Mouse (Mus musculus) kidney, embryonic 16.5 days (tissue): ENCODE results near the gene 4930558C23Rik. TPM values are rescaled to one million over a fixed set of nuclear protein-coding genes. Genes with fewer than 3 reads are reported as not detected.
A peak's percentile ranks its signal among the peaks of the same experiment; 100 is the strongest.
"Not testable (repeated sequence)": the region's sequence is repeated elsewhere in the genome, so short reads cannot be mapped to it uniquely, and the experiment has no call there.

Experiments
- ATAC-seq: fragments of 200-750 bp; cut with Nextera tagmentation; 2 replicates; pipeline ENCODE4 v1.8.0; 2017; ENCODE audit warnings: moderate TSS enrichment; ENCODE audit not compliant: low FRiP score, low TSS enrichment
- H3K27ac ChIP-seq: fragments of 300-500 bp; sonication (generic); 2 replicates; pipeline ENCODE4 v1.5.1; 2014; ENCODE audit warnings: low read length
- H3K27me3 ChIP-seq: fragments of 300-500 bp; sonication (generic); 2 replicates; pipeline ENCODE4 v1.6.1; 2014; ENCODE audit warnings: low read length, control low read depth, mixed read lengths; ENCODE audit not compliant: insufficient read depth
- H3K36me3 ChIP-seq: fragments of 300-500 bp; sonication (generic); 2 replicates; pipeline ENCODE4 v1.6.1; 2014; ENCODE audit warnings: low read length, control low read depth, mixed read lengths; ENCODE audit not compliant: insufficient read depth
- H3K4me1 ChIP-seq: fragments of 300-500 bp; sonication (generic); 2 replicates; pipeline ENCODE4 v1.6.1; 2014; ENCODE audit warnings: low read length, control low read depth, mixed read lengths; ENCODE audit not compliant: insufficient read depth
- H3K4me2 ChIP-seq: fragments of 300-500 bp; sonication (generic); replicated peaks from 2 replicates; pipeline ENCODE4 v1.6.1; 2014; ENCODE audit warnings: low read depth, low read length
- H3K4me3 ChIP-seq: fragments of 300-500 bp; sonication (generic); 2 replicates; pipeline ENCODE4 v1.5.1; 2014; ENCODE audit warnings: mild to moderate bottlenecking, low read length
- H3K9ac ChIP-seq: fragments of 300-500 bp; sonication (generic); replicated peaks from 2 replicates; pipeline ENCODE4 v1.6.1; 2014; ENCODE audit warnings: low read length
- H3K9me3 ChIP-seq: fragments of 300-500 bp; sonication (generic); 2 replicates; pipeline ENCODE4 v1.6.1; 2016; ENCODE audit warnings: low read length, control low read depth
- WGBS: fragments of 180-500 bp; shearing (Covaris S2); extraction: QIAGEN DNeasy Blood & Tissue Kit; methylation state at CpG from one replicate; pipeline ENCODE4 v1.1.7; 2014; 5-methylcytosine and 5-hydroxymethylcytosine counted together
- polyA plus RNA-seq: library from polyadenylated mRNA; unstranded; fragments of >200 nt; fragmentation: Nextera tagmentation; extraction: Ambion mirVana; gene quantifications from 2 replicates; pipeline ENCODE4 v1.2.1, GENCODE M21; 2015

The 4930558C23Rik gene
- polyA plus RNA-seq, 1 experiment from 2014 or later = 0.52 TPM

- H3K9me3 ChIP-seq = no peaks in the 10 kb centered on the region
- no peaks in the 10 kb centered on the region for H3K36me3 ChIP-seq
- no peak overlapping the region for H3K4me2 ChIP-seq
- WGBS = 79% methylated on average over 1 of the region's 1 CpGs
- no peak overlapping the region for H3K9ac ChIP-seq
- H3K27ac ChIP-seq = no peak overlapping the region
- no peak overlapping the region for H3K4me3 ChIP-seq
- ATAC-seq = no peak
- H3K4me1 ChIP-seq = no peaks in the 10 kb centered on the region
- no peaks in the 10 kb centered on the region for H3K27me3 ChIP-seq
Observed at GRCm38 (mm10) chr3:95407728-95408127, 5.1 kb upstream of the 4930558C23Rik start.

GRCm38 (mm10) chr3:95394385-95394784 lies 8.3 kb downstream of the 4930558C23Rik start:
- Histone ChIP-seq H3K36me3 (no peaks in the 10 kb centered on the region), H3K27me3 (no peaks in the 10 kb centered on the region), H3K27ac (no peak overlapping the region), H3K4me3 (no peak overlapping the region), H3K9ac (no peak overlapping the region), H3K4me1 (no peaks in the 10 kb centered on the region), H3K9me3 (peaks cover 8% of the 10 kb centered on the region), H3K4me2 (no peak overlapping the region)
- 85% methylated on average over 4 of the region's 4 CpGs for whole genome bisulfite sequencing
- ATAC-seq = no peak

- 84% methylated on average over 5 of the region's 5 CpGs for WGBS
- no peak overlapping the region for H3K4me2 ChIP-seq
- H3K27me3 ChIP-seq = no peaks in the 10 kb centered on the region
- H3K27ac ChIP-seq = no peak overlapping the region
- H3K9ac ChIP-seq = no peak overlapping the region
- no peak for ATAC-seq
- no peaks in the 10 kb centered on the region for H3K9me3 ChIP-seq
- H3K4me3 ChIP-seq = no peak overlapping the region
- H3K36me3 ChIP-seq = no peaks in the 10 kb centered on the region
- no peaks in the 10 kb centered on the region for H3K4me1 ChIP-seq
Observed at GRCm38 (mm10) chr3:95385401-95386075, 17.1 kb downstream of the 4930558C23Rik start.

GRCm38 (mm10) chr3:95373208-95373607 lies 29.4 kb downstream of the 4930558C23Rik start:
- whole genome bisulfite sequencing = 92% methylated on average over 8 of the region's 10 CpGs
- Histone ChIP-seq H3K27me3 (no peaks in the 10 kb centered on the region), H3K27ac (no peak overlapping the region), H3K4me3 (no peak overlapping the region), H3K36me3 (no peaks in the 10 kb centered on the region), H3K4me1 (no peaks in the 10 kb centered on the region), H3K9ac (no peak overlapping the region), H3K9me3 (peaks cover 12% of the 10 kb centered on the region; the same call in 1 of the 2 replicates), H3K4me2 (no peak overlapping the region)
- no peak for ATAC-seq

- no peak overlapping the region for H3K27ac ChIP-seq
- H3K9ac ChIP-seq = no peak overlapping the region
- H3K27me3 ChIP-seq = no peaks in the 10 kb centered on the region
- no peak overlapping the region for H3K4me3 ChIP-seq
- no peak overlapping the region for H3K4me2 ChIP-seq
- H3K36me3 ChIP-seq = no peaks in the 10 kb centered on the region
- no peaks in the 10 kb centered on the region for H3K4me1 ChIP-seq
- no peak for ATAC-seq
- H3K9me3 ChIP-seq = no peaks in the 10 kb centered on the region
Observed at GRCm38 (mm10) chr3:95370101-95370500, 32.5 kb downstream of the 4930558C23Rik start.

GRCm38 (mm10) chr3:95360276-95360675 lies 42.4 kb downstream of the 4930558C23Rik start:
- not testable (repeated sequence) for H3K4me2 ChIP-seq, H3K36me3 ChIP-seq, H3K9me3 ChIP-seq, H3K9ac ChIP-seq, H3K27ac ChIP-seq, H3K4me3 ChIP-seq, ATAC-seq, H3K4me1 ChIP-seq, H3K27me3 ChIP-seq
- WGBS = 75% methylated on average over 3 of the region's 3 CpGs

GRCm38 (mm10) chr3:95357746-95358145 lies 44.9 kb downstream of the 4930558C23Rik start:
- H3K9ac ChIP-seq = no peak overlapping the region
- no peak overlapping the region for H3K4me3 ChIP-seq
- no peaks in the 10 kb centered on the region for H3K27me3 ChIP-seq
- peaks cover 12% of the 10 kb centered on the region for H3K36me3 ChIP-seq
- 74% methylated on average over 2 of the region's 2 CpGs for WGBS
- no peaks in the 10 kb centered on the region for H3K9me3 ChIP-seq
- H3K4me2 ChIP-seq = no peak overlapping the region
- no peak overlapping the region for H3K27ac ChIP-seq
- no peak for ATAC-seq
- H3K4me1 ChIP-seq = peaks cover 5% of the 10 kb centered on the region; the same call in 1 of the 2 replicates

GRCm38 (mm10) chr3:95356701-95357449 lies 45.8 kb downstream of the 4930558C23Rik start, which contains the start of gene Setdb1:
Gene Setdb1, minus strand, starts transcription at chr3:95357202.
- H3K27me3 ChIP-seq, H3K27ac ChIP-seq, H3K4me1 ChIP-seq, H3K9me3 ChIP-seq: not testable (repeated sequence)
- H3K4me2 ChIP-seq = peak within 1 kb of the TSS; percentile 44
- ATAC-seq = peak; percentile 95
- peaks cover 13% of the 10 kb centered on the region for H3K36me3 ChIP-seq
- peak within 1 kb of the TSS; percentile 57 for H3K4me3 ChIP-seq
- peak within 1 kb of the TSS; percentile 73 for H3K9ac ChIP-seq
- WGBS = under 1% methylated on average over 29 of the region's 57 CpGs

- WGBS = 23% methylated on average over 7 of the region's 19 CpGs
- not testable (repeated sequence) for H3K9me3 ChIP-seq, ATAC-seq, H3K27me3 ChIP-seq, H3K9ac ChIP-seq, H3K27ac ChIP-seq, H3K4me1 ChIP-seq
- Histone ChIP-seq H3K4me3 (peak overlapping the region; percentile 57), H3K4me2 (peak overlapping the region; percentile 43), H3K36me3 (peaks cover 20% of the 10 kb centered on the region)
Observed at GRCm38 (mm10) chr3:95355911-95356544, 46.6 kb downstream of the 4930558C23Rik start.

- Histone ChIP-seq H3K4me2 (no peak overlapping the region), H3K27me3 (no peaks in the 10 kb centered on the region), H3K36me3 (peaks cover 65% of the 10 kb centered on the region), H3K4me3 (no peak overlapping the region), H3K27ac (no peak overlapping the region), H3K9ac (no peak overlapping the region), H3K9me3 (peaks cover 6% of the 10 kb centered on the region), H3K4me1 (no peaks in the 10 kb centered on the region)
- no peak for ATAC-seq
Observed at GRCm38 (mm10) chr3:95349491-95349890, 53.1 kb downstream of the 4930558C23Rik start.
